Mouse (Mus musculus) induced T-regulatory cell, adult 2 months (primary cell): ENCODE results near the gene Igfbp5.

ENCODE experiments used
- DNase-seq: peaks from one replicate; pipeline ENCODE4 v3.0.0-alpha.2; 2012; ENCODE audit warnings: low read depth

The Igfbp5 gene

GRCm38 (mm10) chr1:72874287-72875211 is at the start of gene Igfbp5:
Gene Igfbp5 (minus strand): TSS chr1:72874884.
- DNase-seq = no peak

- no peak for DNase-seq
Observed at GRCm38 (mm10) chr1:72914815-72915214, 40.1 kb upstream of the Igfbp5 start.

- no peak for DNase-seq
Observed at GRCm38 (mm10) chr1:72913073-72913472, 38.4 kb upstream of the Igfbp5 start.

GRCm38 (mm10) chr1:72895821-72896220 is 21.1 kb upstream of the Igfbp5 start:
- no peak for DNase-seq

GRCm38 (mm10) chr1:72887910-72888309 is 13.2 kb upstream of the Igfbp5 start:
- DNase-seq = no peak

- DNase-seq = no peak
Observed at GRCm38 (mm10) chr1:72885819-72886169, 11.1 kb upstream of the Igfbp5 start.

GRCm38 (mm10) chr1:72885111-72885818 is 10.6 kb upstream of the Igfbp5 start:
- no peak for DNase-seq

GRCm38 (mm10) chr1:72879319-72879634 is 4.6 kb upstream of the Igfbp5 start:
- DNase-seq = no peak

GRCm38 (mm10) chr1:72878473-72879318 is 4.0 kb upstream of the Igfbp5 start:
- DNase-seq = no peak

- DNase-seq = no peak
Observed at GRCm38 (mm10) chr1:72877892-72878291, 3.2 kb upstream of the Igfbp5 start.

- DNase-seq = no peak
Observed at GRCm38 (mm10) chr1:72876111-72876510, 1.4 kb upstream of the Igfbp5 start.

- DNase-seq = no peak
Observed at GRCm38 (mm10) chr1:72875708-72876107, 1.0 kb upstream of the Igfbp5 start.

- DNase-seq = peak; percentile 10
Observed at GRCm38 (mm10) chr1:72873511-72874286, 985 bp downstream of the Igfbp5 start.

GRCm38 (mm10) chr1:72873078-72873477 is 1.6 kb downstream of the Igfbp5 start:
- DNase-seq = no peak

GRCm38 (mm10) chr1:72872521-72872920 is 2.2 kb downstream of the Igfbp5 start:
- peak; percentile 48 for DNase-seq

GRCm38 (mm10) chr1:72871697-72872411 is 2.8 kb downstream of the Igfbp5 start:
- no peak for DNase-seq

GRCm38 (mm10) chr1:72871337-72871696 is 3.4 kb downstream of the Igfbp5 start:
- no peak for DNase-seq

GRCm38 (mm10) chr1:72870615-72871336 is 3.9 kb downstream of the Igfbp5 start:
- DNase-seq = peak; percentile 15

- DNase-seq = peak; percentile 68
Observed at GRCm38 (mm10) chr1:72869681-72870614, 4.7 kb downstream of the Igfbp5 start.
